ENCODE assay signal across 8 mouse cellular contexts in genomic region chr10:43901578-43902194, GRCm38 (mm10). TPM values are rescaled to one million over a fixed set of nuclear protein-coding genes. Genes with fewer than 3 reads are reported as not detected.
A peak's percentile ranks its signal among the peaks of the same experiment; 100 is the strongest.
DNase-seq lines count a peak whose midpoint lies in the region; ATAC-seq and TF ChIP-seq lines count a peak whose summit lies in the region.

Gene Qrsl1, minus strand, starts transcription at chr10:43901745.
Gene Rtn4ip1, plus strand, starts transcription at chr10:43901807.

- peak within 1 kb of the TSS; percentile 88 for H3K4me3 ChIP-seq in forebrain, embryonic 10.5 days
- peak within 1 kb of the TSS; percentile 77 for H3K4me3 ChIP-seq in heart, embryonic 15.5 days
- H3K4me3 ChIP-seq in liver, embryonic 14.5 days (ENCODE audit: insufficient read depth in 1 of 2, low read depth in 2 of 2, low read length in 2 of 2), result peak within 1 kb of the TSS; percentile 93 to 100
- H3K4me3 ChIP-seq in neural tube, embryonic 11.5 days (ENCODE audit: low read depth, low read length), result peak within 1 kb of the TSS; percentile 63
- H3K4me3 ChIP-seq in stomach, postnatal 0 days (ENCODE audit: low read depth, low read length), result peak within 1 kb of the TSS; percentile 61

- H3K27ac ChIP-seq in forebrain, embryonic 10.5 days, result peak within 1 kb of the TSS; percentile 95
- H3K27ac ChIP-seq in heart, embryonic 15.5 days, result peak within 1 kb of the TSS; percentile 84
- no peak within 1 kb of the TSS for H3K27ac ChIP-seq in liver, embryonic 14.5 days
- 0 out of 2 replicates have a peak within 1 kb of the TSS, but pooled peaks have one; percentile 15 for H3K27ac ChIP-seq in neural tube, embryonic 11.5 days (ENCODE audit: low read depth, low read length)
- H3K27ac ChIP-seq in stomach, postnatal 0 days (replicated peaks), result peak within 1 kb of the TSS; percentile 30

- H3K4me1 ChIP-seq in forebrain, embryonic 10.5 days, result peaks cover 22% of the 10 kb centered on the region
- H3K4me1 ChIP-seq in heart, embryonic 15.5 days (replicated peaks), result peaks cover 6% of the 10 kb centered on the region
- peaks cover 6 to 9% of the 10 kb centered on the region in 2 experiments for H3K4me1 ChIP-seq in liver, embryonic 14.5 days (replicated peaks; ENCODE audit: control insufficient read depth in 2 of 2, insufficient read depth in 2 of 2, low read length in 1 of 2)
- H3K4me1 ChIP-seq in neural tube, embryonic 11.5 days (ENCODE audit: control insufficient read depth, insufficient read depth, low read length), result 0 out of 2 replicates have a peak, but pooled peaks cover 4% of the 10 kb centered on the region
- H3K4me1 ChIP-seq in stomach, postnatal 0 days (replicated peaks; ENCODE audit: control insufficient read depth, insufficient read depth), result no peaks in the 10 kb centered on the region

- peak within 1 kb of the TSS; percentile 63 for H3K4me2 ChIP-seq in heart, embryonic 15.5 days
- peak within 1 kb of the TSS; percentile 91 for H3K4me2 ChIP-seq in liver, embryonic 14.5 days (ENCODE audit: low read depth)
- peak within 1 kb of the TSS; percentile 47 for H3K4me2 ChIP-seq in neural tube, embryonic 11.5 days (ENCODE audit: low read depth)
- peak within 1 kb of the TSS; percentile 85 for H3K4me2 ChIP-seq in stomach, postnatal 0 days (replicated peaks; ENCODE audit: low read depth)

- peak; percentile 87 to 94 for DNase-seq in CD8-positive naive resting alpha-beta T cell, adult 2 months (ENCODE audit: low read depth in 2 of 2, low spot score in 2 of 2)
- peak; percentile 90 for DNase-seq in c-Kit-positive CD71-negative TER-119-negative erythroid progenitor cells, embryonic 14.5 days (ENCODE audit: low read depth)
- DNase-seq in forebrain, embryonic 10.5 days (ENCODE audit: extremely low spot score, low spot score), result peak; percentile 96
- DNase-seq in kidney, postnatal 25 days, result peak; percentile 95 to 97
- peak; percentile 84 to 85 (median 84) for DNase-seq in liver, embryonic 14.5 days (ENCODE audit: low read depth in 3 of 3, low spot score in 3 of 3)
- peak; percentile 95 for DNase-seq in neural tube, embryonic 11.5 days (ENCODE audit: low spot score)
- DNase-seq in stomach, postnatal 0 days (ENCODE audit: low spot score), result peak; percentile 93

- no peaks in the 10 kb centered on the region for H3K27me3 ChIP-seq in forebrain, embryonic 10.5 days (ENCODE audit: poor library complexity, severe bottlenecking)
- H3K27me3 ChIP-seq in heart, embryonic 15.5 days, result no peaks in the 10 kb centered on the region
- H3K27me3 ChIP-seq in liver, embryonic 14.5 days (ENCODE audit: control insufficient read depth, insufficient read depth, low read length), result no peaks in the 10 kb centered on the region
- no peaks in the 10 kb centered on the region for H3K27me3 ChIP-seq in neural tube, embryonic 11.5 days (ENCODE audit: control insufficient read depth, insufficient read depth, low read length)
- no peaks in the 10 kb centered on the region for H3K27me3 ChIP-seq in stomach, postnatal 0 days (ENCODE audit: control insufficient read depth, insufficient read depth, low read length)

- no peak for TF ChIP-seq CTCF in liver, embryonic 14.5 days (IDR thresholded peaks at IDR 0.05; ENCODE audit: low read depth)
- no peak for TF ChIP-seq CTCF in stomach, postnatal 0 days (IDR thresholded peaks at IDR 0.05; ENCODE audit: low read depth)

- peak within 1 kb of the TSS; percentile 73 for H3K9ac ChIP-seq in heart, embryonic 15.5 days
- peak within 1 kb of the TSS; percentile 86 for H3K9ac ChIP-seq in liver, embryonic 14.5 days (replicated peaks)
- H3K9ac ChIP-seq in neural tube, embryonic 11.5 days (ENCODE audit: low read length), result peak within 1 kb of the TSS; percentile 74
- peak within 1 kb of the TSS; percentile 62 for H3K9ac ChIP-seq in stomach, postnatal 0 days (ENCODE audit: low read length)

- no peak for TF ChIP-seq EP300 in liver, embryonic 14.5 days (IDR thresholded peaks at IDR 0.05; ENCODE audit: low read depth)
- TF ChIP-seq EP300 in stomach, postnatal 0 days (optimal IDR thresholded peaks at IDR 0.05), result no peak

- WGBS in forebrain, embryonic 10.5 days, result under 1% methylated on average over 40 of the region's 40 CpGs
- under 1% methylated on average over 40 of the region's 40 CpGs for WGBS in heart, embryonic 15.5 days
- WGBS in liver, embryonic 14.5 days (ENCODE audit: insufficient replicate concordance), result under 1% methylated on average over 40 of the region's 40 CpGs
- under 1% methylated on average over 40 of the region's 40 CpGs for WGBS in neural tube, embryonic 11.5 days
- WGBS in stomach, postnatal 0 days, result under 1% methylated on average over 40 of the region's 40 CpGs

- ATAC-seq in heart, embryonic 15.5 days (replicated peaks; ENCODE audit: insufficient number of reproducible peaks, insufficient read depth, low FRiP score, low read depth), result peak; percentile 97
- ATAC-seq in liver, embryonic 14.5 days (ENCODE audit: insufficient read depth), result peak; percentile 97
- ATAC-seq in neural tube, embryonic 11.5 days (ENCODE audit: insufficient read depth, low FRiP score, low TSS enrichment), result peak; percentile 97
- ATAC-seq in stomach, postnatal 0 days (ENCODE audit: low FRiP score, low TSS enrichment), result peak; percentile 98

- no peaks in the 10 kb centered on the region for H3K9me3 ChIP-seq in forebrain, embryonic 10.5 days
- no peaks in the 10 kb centered on the region for H3K9me3 ChIP-seq in heart, embryonic 15.5 days (replicated peaks)
- H3K9me3 ChIP-seq in liver, embryonic 14.5 days (ENCODE audit: control insufficient read depth, low read length), result no peaks in the 10 kb centered on the region
- H3K9me3 ChIP-seq in neural tube, embryonic 11.5 days (ENCODE audit: control insufficient read depth, low read length), result no peaks in the 10 kb centered on the region
- H3K9me3 ChIP-seq in stomach, postnatal 0 days (ENCODE audit: control insufficient read depth, low read length), result no peaks in the 10 kb centered on the region

- peaks cover 18% of the 10 kb centered on the region; the same call in 1 of the 2 replicates for H3K36me3 ChIP-seq in forebrain, embryonic 10.5 days (replicated peaks)
- no peaks in the 10 kb centered on the region for H3K36me3 ChIP-seq in heart, embryonic 15.5 days
- H3K36me3 ChIP-seq in liver, embryonic 14.5 days (replicated peaks; ENCODE audit: control insufficient read depth, insufficient read depth, low read depth), result no peaks in the 10 kb centered on the region
- H3K36me3 ChIP-seq in neural tube, embryonic 11.5 days (ENCODE audit: control insufficient read depth, insufficient read depth, low read length), result no peaks in the 10 kb centered on the region
- H3K36me3 ChIP-seq in stomach, postnatal 0 days (ENCODE audit: control insufficient read depth, insufficient read depth, low read length), result no peaks in the 10 kb centered on the region

RNA-seq across cellular contexts. Expression of gene Qrsl1, which starts in this region (rescaled TPM):
- 25.2 and 28.8 TPM in 2 replicates for polyA plus RNA-seq in forebrain, embryonic 10.5 days (2016; fragmentation: Nextera tagmentation; extraction: Ambion mirVana)
- polyA plus RNA-seq in heart, embryonic 15.5 days (2015; fragmentation: Nextera tagmentation; extraction: Ambion mirVana), result 26.5 and 27.3 TPM in 2 replicates
- 3.9 and 5.6 TPM in 2 replicates for polyA plus RNA-seq in liver, embryonic 14.5 days (2012; rRNA removed)
- polyA plus RNA-seq in liver, embryonic 14.5 days (2014; fragmentation: Nextera tagmentation; extraction: Ambion mirVana), result 6.2 and 7.2 TPM in 2 replicates
- polyA plus RNA-seq in neural tube, embryonic 11.5 days (2014; fragmentation: Nextera tagmentation; extraction: Ambion mirVana), result 25.5 and 27.9 TPM in 2 replicates
- polyA plus RNA-seq in stomach, postnatal 0 days (2015; fragmentation: Nextera tagmentation; extraction: Ambion mirVana), result 13.2 and 13.4 TPM in 2 replicates

RNA-seq across cellular contexts. Expression of gene Rtn4ip1, which starts in this region (rescaled TPM):
- polyA plus RNA-seq in forebrain, embryonic 10.5 days (2016; fragmentation: Nextera tagmentation; extraction: Ambion mirVana), result 22.0 and 23.5 TPM in 2 replicates
- polyA plus RNA-seq in heart, embryonic 15.5 days (2015; fragmentation: Nextera tagmentation; extraction: Ambion mirVana), result 30.9 and 32.3 TPM in 2 replicates
- polyA plus RNA-seq in liver, embryonic 14.5 days (2012; rRNA removed), result 4.7 and 6.4 TPM in 2 replicates
- polyA plus RNA-seq in liver, embryonic 14.5 days (2014; fragmentation: Nextera tagmentation; extraction: Ambion mirVana), result 9.8 and 11.1 TPM in 2 replicates
- polyA plus RNA-seq in neural tube, embryonic 11.5 days (2014; fragmentation: Nextera tagmentation; extraction: Ambion mirVana), result 19.4 and 19.7 TPM in 2 replicates
- polyA plus RNA-seq in stomach, postnatal 0 days (2015; fragmentation: Nextera tagmentation; extraction: Ambion mirVana), result 7.4 and 7.6 TPM in 2 replicates
